Mouse (Mus musculus): ENCODE measurements around the gene Gpld1.

- TF ChIP-seq CTCF (IDR thresholded peaks at IDR 0.05; ENCODE audit: borderline replicate concordance, insufficient read depth, low read length) (no peak), POLR2A (IDR thresholded peaks at IDR 0.05; ENCODE audit: low read depth, low read length) (no peak)
Observed at GRCm38 (mm10) chr13:24999538-24999937, 56.6 kb downstream of the Gpld1 start.
